Mouse (Mus musculus): ENCODE measurements around the gene Med23.

DNA sequence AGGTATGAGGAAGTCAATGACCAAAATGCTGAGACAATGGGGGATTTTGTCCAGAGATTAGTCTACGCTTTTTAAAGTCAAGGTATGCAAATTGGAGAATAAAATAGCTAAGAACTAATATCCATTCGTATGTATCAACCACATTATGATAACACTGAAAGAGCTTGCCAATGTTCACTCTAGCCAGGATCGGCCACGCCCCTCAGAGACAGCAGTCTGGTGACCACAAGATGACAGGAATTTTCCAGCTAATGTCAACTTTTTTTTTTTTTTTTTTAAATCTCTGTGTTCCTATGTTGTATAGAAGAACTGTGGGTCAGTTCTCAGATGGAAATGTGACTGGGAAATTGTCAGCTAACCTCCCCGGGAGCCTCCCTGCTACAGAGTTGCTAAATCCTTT lies 39.3 kb upstream of the Med23 start:
- no peak for TF ChIP-seq POLR2A (IDR thresholded peaks at IDR 0.05; ENCODE audit: insufficient read length, low read depth)
- no peak for TF ChIP-seq REST (IDR thresholded peaks at IDR 0.05; ENCODE audit: insufficient read depth, insufficient read length)
- TF ChIP-seq CEBPB (IDR thresholded peaks at IDR 0.05; ENCODE audit: insufficient read depth, poor library complexity, severe bottlenecking): no peak
- no peak for TF ChIP-seq MYOD1 (IDR thresholded peaks at IDR 0.05; ENCODE audit: control insufficient read depth in 1 of 3, insufficient read length in 2 of 3, low read depth in 2 of 3)
- no peak for TF ChIP-seq USF1 (IDR thresholded peaks at IDR 0.05; ENCODE audit: low read depth)
- TF ChIP-seq MAX (IDR thresholded peaks at IDR 0.05; ENCODE audit: low read depth): no peak

Measured in myocyte (in vitro differentiated cells).